Mouse (Mus musculus) MEL (cell line): ENCODE measurements around the gene Gm498. TPM values are rescaled to one million over a fixed set of nuclear protein-coding genes. Genes with fewer than 3 reads are reported as not detected.

ENCODE experiments used
- DNase-seq: peaks from one replicate; pipeline ENCODE4 v3.0.0; 2011; ENCODE audit warnings: low read depth, low spot score
- H3K27ac ChIP-seq: 2 replicates; pipeline ENCODE4 v1.5.1; 2012; ENCODE audit warnings: low read depth, mild to moderate bottlenecking, control low read depth, low read length, moderate library complexity; ENCODE audit not compliant: control insufficient read depth
- H3K27me3 ChIP-seq, 2 experiments: fragments of 150-350 bp in 1 of 2; sonication (generic) in 1 of 2; 2 replicates each; pipeline ENCODE4 v1.6.1; 2012; ENCODE audit warnings: low read length in 2 of 2, mild to moderate bottlenecking in 2 of 2, improper control_type of control experiment in 1 of 2, moderate library complexity in 1 of 2; ENCODE audit not compliant: insufficient read depth in 2 of 2, control insufficient read depth in 1 of 2
- H3K36me3 ChIP-seq, 2 experiments: 2 replicates each; pipeline ENCODE4 v1.6.1; 2012 to 2014; ENCODE audit warnings: low read length in 2 of 2, improper control_type of control experiment in 1 of 2, inconsistent platforms in 1 of 2, mild to moderate bottlenecking in 1 of 2; ENCODE audit not compliant: insufficient read depth in 2 of 2, control insufficient read depth in 1 of 2
- H3K4me1 ChIP-seq, 2 experiments: fragments of 150-350 bp in 1 of 2; sonication (generic) in 1 of 2; 2 replicates each; pipeline ENCODE4 v1.6.1; 2012; ENCODE audit warnings: low read length in 2 of 2, improper control_type of control experiment in 1 of 2, mild to moderate bottlenecking in 1 of 2; ENCODE audit not compliant: insufficient read depth in 2 of 2, control insufficient read depth in 1 of 2
- H3K4me3 ChIP-seq, 2 experiments: fragments of 150-350 bp in 1 of 2; sonication (generic) in 1 of 2; 2 replicates each; pipeline ENCODE4 v1.5.1; 2012; ENCODE audit warnings: low read depth in 2 of 2, low read length in 2 of 2, mild to moderate bottlenecking in 2 of 2, moderate library complexity in 2 of 2, control low read depth in 1 of 2, improper control_type of control experiment in 1 of 2; ENCODE audit not compliant: control insufficient read depth in 1 of 2, insufficient read depth in 1 of 2
- H3K79me2 ChIP-seq: 2 replicates; pipeline ENCODE4 v1.6.1; 2012; ENCODE audit warnings: mild to moderate bottlenecking, low read length, moderate library complexity; ENCODE audit not compliant: control insufficient read depth, poor library complexity, insufficient read depth
- H3K9ac ChIP-seq: 2 replicates; pipeline ENCODE4 v1.6.1; 2012; ENCODE audit warnings: low read depth, mild to moderate bottlenecking, control low read depth, low read length, moderate library complexity; ENCODE audit not compliant: control insufficient read depth, poor library complexity, severe bottlenecking
- H3K9me3 ChIP-seq: fragments of 150-350 bp; sonication (generic); replicated peaks from 2 replicates; pipeline ENCODE4 v1.6.1; 2012; ENCODE audit warnings: mild to moderate bottlenecking, low read length, improper control_type of control experiment, moderate library complexity; ENCODE audit not compliant: insufficient read depth
- BHLHE40 ChIP-seq: IDR thresholded peaks from 2 replicates; pipeline ENCODE4 v1.6.1; 2012; ENCODE audit warnings: low read depth, mild to moderate bottlenecking, inconsistent platforms, low read length, improper control_type of control experiment, borderline replicate concordance
- E2F4 ChIP-seq: IDR thresholded peaks from 2 replicates; pipeline ENCODE4 v1.6.1; 2011; ENCODE audit warnings: low read depth, low read length, improper control_type of control experiment, borderline replicate concordance
- EP300 ChIP-seq, 2 experiments: IDR thresholded peaks; 2 replicates each; pipeline ENCODE4 v1.6.1; 2011; ENCODE audit warnings: improper control_type of control experiment in 2 of 2, low read length in 2 of 2, low read depth in 1 of 2, mild to moderate bottlenecking in 1 of 2
- GABPA ChIP-seq: IDR thresholded peaks from 2 replicates; pipeline ENCODE4 v1.6.1; 2012; ENCODE audit warnings: low read depth, mild to moderate bottlenecking, inconsistent platforms, low read length, improper control_type of control experiment, moderate library complexity
- MAFK ChIP-seq: IDR thresholded peaks from 2 replicates; pipeline ENCODE4 v1.6.1; 2011; ENCODE audit warnings: low read depth, mild to moderate bottlenecking, low read length, improper control_type of control experiment, borderline replicate concordance
- MAX ChIP-seq: IDR thresholded peaks from 2 replicates; pipeline ENCODE4 v1.6.1; 2011; ENCODE audit warnings: low read length, improper control_type of control experiment
- MEF2A ChIP-seq: IDR thresholded peaks from 2 replicates; pipeline ENCODE4 v1.6.1; 2014; ENCODE audit warnings: low read depth, mild to moderate bottlenecking, inconsistent platforms, low read length, improper control_type of control experiment; ENCODE audit not compliant: poor library complexity, insufficient replicate concordance, severe bottlenecking; ENCODE audit errors: extremely low read depth
- NELFE ChIP-seq: IDR thresholded peaks from 2 replicates; pipeline ENCODE4 v1.6.1; 2011; ENCODE audit warnings: low read depth, low read length, improper control_type of control experiment
- POLR2AphosphoS5 ChIP-seq: IDR thresholded peaks from 2 replicates; pipeline ENCODE4 v1.6.1; 2012; ENCODE audit warnings: low read depth, borderline replicate concordance, mild to moderate bottlenecking, inconsistent platforms, low read length, moderate library complexity, mixed read lengths
- RAD21 ChIP-seq: IDR thresholded peaks from 2 replicates; pipeline ENCODE4 v1.6.1; 2011; ENCODE audit warnings: mild to moderate bottlenecking, low read depth, low read length, improper control_type of control experiment
- SMC3 ChIP-seq: IDR thresholded peaks from 2 replicates; pipeline ENCODE4 v1.6.1; 2011; ENCODE audit warnings: low read depth, low read length, improper control_type of control experiment
- TCF12 ChIP-seq: IDR thresholded peaks from 2 replicates; pipeline ENCODE4 v1.6.1; 2014; ENCODE audit warnings: low read depth, mild to moderate bottlenecking, inconsistent platforms, low read length, improper control_type of control experiment, moderate library complexity
- USF2 ChIP-seq, 2 experiments: IDR thresholded peaks; 2 replicates each; pipeline ENCODE4 v1.6.1; 2011 to 2012; ENCODE audit warnings: improper control_type of control experiment in 2 of 2, low read length in 2 of 2, borderline replicate concordance in 1 of 2, inconsistent platforms in 1 of 2, low read depth in 1 of 2, mild to moderate bottlenecking in 1 of 2; ENCODE audit not compliant: insufficient read depth in 1 of 2
- ZC3H11A ChIP-seq: IDR thresholded peaks from 2 replicates; pipeline ENCODE4 v1.6.1; 2012; ENCODE audit warnings: low read depth, mild to moderate bottlenecking, inconsistent platforms, low read length, improper control_type of control experiment
- ZKSCAN1 ChIP-seq: IDR thresholded peaks from 2 replicates; pipeline ENCODE4 v1.6.1; 2012; ENCODE audit warnings: low read depth, mild to moderate bottlenecking, inconsistent platforms, low read length, improper control_type of control experiment, moderate library complexity
- ZMIZ1 ChIP-seq: IDR thresholded peaks from 2 replicates; pipeline ENCODE4 v1.6.1; 2012; ENCODE audit warnings: low read depth, mild to moderate bottlenecking, inconsistent platforms, low read length, improper control_type of control experiment, moderate library complexity
- ZNF384 ChIP-seq: IDR thresholded peaks from 2 replicates; pipeline ENCODE4 v1.6.1; 2012; ENCODE audit warnings: low read depth, mild to moderate bottlenecking, inconsistent platforms, low read length, improper control_type of control experiment
- polyA plus RNA-seq, 2 experiments: library from polyadenylated mRNA; stranded (reverse) in 1 of 2; unstranded in 1 of 2; fragments of >175 nt in 1 of 2; fragments of >200 nt in 1 of 2; gene quantifications; 2 replicates each; pipeline versions ENCODE4 v1.2.1 to v1.2.4; 2012; ENCODE audit warnings: low replicate concordance in 2 of 2, low read depth in 1 of 2; ENCODE audit not compliant: insufficient read length in 2 of 2, insufficient read depth in 1 of 2, missing spikeins in 1 of 2
- total RNA-seq: library from RNA; depleted of rRNA; stranded (reverse); fragments of 300-350 nt; gene quantifications from 2 replicates; pipeline ENCODE4 v1.2.3, GENCODE M21; 2012; rRNA removed

Gm498 gene
- total and polyA plus RNA-seq, 3 experiments: not detected

GRCm38 (mm10) chr7:143944421-143944980 is 77.9 kb downstream of the Gm498 start:
- no peak overlapping the region for H3K27ac ChIP-seq
- TF ChIP-seq MAX (no peak), E2F4 (no peak), EP300 (IDR thresholded peaks at IDR 0.05; ENCODE audit: low read depth in 1 of 2, low read length in 2 of 2) (no peak), TCF12 (no peak), POLR2AphosphoS5 (no peak), USF2 (IDR thresholded peaks at IDR 0.05; ENCODE audit: borderline replicate concordance in 1 of 2, insufficient read depth in 1 of 2, low read depth in 1 of 2, low read length in 2 of 2) (no peak), SMC3 (no peak), ZNF384 (no peak), ZMIZ1 (no peak), ZKSCAN1 (no peak), RAD21 (no peak), MAFK (no peak), BHLHE40 (no peak), GABPA (no peak), ZC3H11A (no peak), NELFE (no peak), MEF2A (no peak)
- no peaks in the 10 kb centered on the region for H3K27me3 ChIP-seq
- H3K36me3 ChIP-seq: no peaks in the 10 kb centered on the region
- no peak overlapping the region for H3K4me3 ChIP-seq
- H3K9ac ChIP-seq: no peak overlapping the region
- no peaks in the 10 kb centered on the region for H3K79me2 ChIP-seq
- no peak for DNase-seq
- no peaks in the 10 kb centered on the region for H3K4me1 ChIP-seq
- H3K9me3 ChIP-seq: no peaks in the 10 kb centered on the region

Other genes with a start within 250 kb of the Gm498 start
- 0.42 and 0.52 TPM in 2 replicates for gene Tnfrsf26, start 238.1 kb upstream of the Gm498 start, total RNA-seq
- gene Tnfrsf26, start 238.1 kb upstream of the Gm498 start, polyA plus RNA-seq: under 1 TPM in 1 of 2 experiments, not detected in 1; 0.50 TPM
- gene Tnfrsf22, start 217.2 kb upstream of the Gm498 start, total RNA-seq: 0.10 and 0.23 TPM in 2 replicates
- 1 to 10 TPM in 1 of 2 experiments, not detected in 1; 1.1 TPM for gene Tnfrsf22, start 217.2 kb upstream of the Gm498 start, polyA plus RNA-seq
- not detected in 2 replicates for gene Tnfrsf23, start 181.0 kb upstream of the Gm498 start, total RNA-seq
- not detected for gene Tnfrsf23, start 181.0 kb upstream of the Gm498 start, polyA plus RNA-seq
- 0.20 and 0.27 TPM in 2 replicates for gene Osbpl5, start 109.9 kb upstream of the Gm498 start, total RNA-seq
- under 1 TPM in 1 of 2 experiments, not detected in 1; 0.50 TPM for gene Osbpl5, start 109.9 kb upstream of the Gm498 start, polyA plus RNA-seq
- gene Mrgprg, start 99.8 kb upstream of the Gm498 start, total RNA-seq: not detected in 2 replicates
- not detected for gene Mrgprg, start 99.8 kb upstream of the Gm498 start, polyA plus RNA-seq
- 0.07 and 0.15 TPM in 2 replicates for gene Mrgpre, start 82.3 kb upstream of the Gm498 start, total RNA-seq
- under 1 TPM in 1 of 2 experiments, not detected in 1; 0.18 TPM for gene Mrgpre, start 82.3 kb upstream of the Gm498 start, polyA plus RNA-seq
- 7.4 and 7.9 TPM in 2 replicates for gene Nadsyn1, start 44.0 kb upstream of the Gm498 start, total RNA-seq
- 1 to 10 TPM in 1 of 2 experiments, not detected in 1; 10.0 TPM for gene Nadsyn1, start 44.0 kb upstream of the Gm498 start, polyA plus RNA-seq
- 12.7 and 12.8 TPM in 2 replicates for gene Dhcr7, start 43.7 kb upstream of the Gm498 start, total RNA-seq
- 10 to 100 TPM in 1 of 2 experiments, not detected in 1; 40.7 TPM for gene Dhcr7, start 43.7 kb upstream of the Gm498 start, polyA plus RNA-seq
- not detected in 2 replicates for gene Shank2, start 135.1 kb downstream of the Gm498 start, total RNA-seq
- not detected for gene Shank2, start 135.1 kb downstream of the Gm498 start, polyA plus RNA-seq